Mouse (Mus musculus): ENCODE data around the gene Atp1a3. TPM values are rescaled to one million over a fixed set of nuclear protein-coding genes. Genes with fewer than 3 reads are reported as not detected.
"Not testable (repeated sequence)": the region's sequence is repeated elsewhere in the genome, so short reads cannot be mapped to it uniquely, and the experiment has no call there.

Atp1a3 gene
- polyA plus RNA-seq (2012; rRNA removed), result 0.38 and 0.50 TPM in 2 replicates
- 0.60 and 0.68 TPM in 2 replicates for polyA plus RNA-seq (2014; fragmentation: Nextera tagmentation; extraction: Ambion mirVana)

- DNase-seq (ENCODE audit: low read depth in 3 of 3, low spot score in 3 of 3), result no peak
- Histone ChIP-seq H3K9ac (replicated peaks) (no peak within 1 kb of the TSS), H3K9me3 (ENCODE audit: control insufficient read depth, low read length) (no peaks in the 10 kb centered on the region), H3K4me1 (replicated peaks; ENCODE audit: control insufficient read depth in 2 of 2, insufficient read depth in 2 of 2, low read length in 1 of 2) (no peaks in the 10 kb centered on the region), H3K27ac (no peak within 1 kb of the TSS), H3K4me2 (ENCODE audit: low read depth) (peak within 1 kb of the TSS; percentile 11; the same call in 1 of the 2 replicates), H3K27me3 (ENCODE audit: control insufficient read depth, insufficient read depth, low read length) (peaks cover 50% of the 10 kb centered on the region), H3K4me3 (ENCODE audit: insufficient read depth in 1 of 2, low read depth in 2 of 2, low read length in 2 of 2) (peak within 1 kb of the TSS in 1 of 2 experiments; percentile 27; a peak in 1 of 4 replicates), H3K36me3 (replicated peaks; ENCODE audit: control insufficient read depth, insufficient read depth, low read depth) (no peaks in the 10 kb centered on the region)
- TF ChIP-seq EP300 (IDR thresholded peaks at IDR 0.05; ENCODE audit: low read depth) (no peak), CTCF (IDR thresholded peaks at IDR 0.05; ENCODE audit: low read depth) (no peak)
- WGBS (ENCODE audit: insufficient replicate concordance), result 3% methylated on average over 48 of the region's 54 CpGs
- ATAC-seq (ENCODE audit: insufficient read depth), result no peak
Observed at GRCm38 (mm10) chr7:25005421-25006065, at the start of gene Atp1a3. Gene Atp1a3 (minus strand): TSS chr7:25005958.

- H3K27me3 ChIP-seq (ENCODE audit: control insufficient read depth, insufficient read depth, low read length), result no peaks in the 10 kb centered on the region
- no peak overlapping the region for H3K4me3 ChIP-seq (ENCODE audit: insufficient read depth in 1 of 2, low read depth in 2 of 2, low read length in 2 of 2)
- H3K36me3 ChIP-seq (replicated peaks; ENCODE audit: control insufficient read depth, insufficient read depth, low read depth), result no peaks in the 10 kb centered on the region
- H3K4me1 ChIP-seq (replicated peaks; ENCODE audit: control insufficient read depth in 2 of 2, insufficient read depth in 2 of 2, low read length in 1 of 2), result peaks cover 0 to 2% of the 10 kb centered on the region in 2 experiments; a peak in 2 of 4 replicates
- H3K27ac ChIP-seq, result no peak overlapping the region; the same call in 1 of the 2 replicates
- TF ChIP-seq EP300 (IDR thresholded peaks at IDR 0.05; ENCODE audit: low read depth) (no peak), CTCF (IDR thresholded peaks at IDR 0.05; ENCODE audit: low read depth) (no peak)
- H3K4me2 ChIP-seq (ENCODE audit: low read depth), result no peak overlapping the region
- DNase-seq (ENCODE audit: low read depth in 3 of 3, low spot score in 3 of 3) (no peak), ATAC-seq (ENCODE audit: insufficient read depth) (0 out of 2 replicates have a peak, but pooled peaks have one; percentile 37)
- 59% methylated on average over 3 of the region's 3 CpGs for WGBS (ENCODE audit: insufficient replicate concordance)
- H3K9ac ChIP-seq (replicated peaks), result no peak overlapping the region
- no peaks in the 10 kb centered on the region for H3K9me3 ChIP-seq (ENCODE audit: control insufficient read depth, low read length)
Observed at GRCm38 (mm10) chr7:25052587-25052986, 46.8 kb upstream of the Atp1a3 start.

GRCm38 (mm10) chr7:25049295-25049930 is 43.7 kb upstream of the Atp1a3 start:
- DNase-seq (ENCODE audit: low read depth in 3 of 3, low spot score in 3 of 3) (no peak), ATAC-seq (ENCODE audit: insufficient read depth) (no peak)
- no peaks in the 10 kb centered on the region for H3K9me3 ChIP-seq (ENCODE audit: control insufficient read depth, low read length)
- TF ChIP-seq CTCF (IDR thresholded peaks at IDR 0.05; ENCODE audit: low read depth) (no peak), EP300 (IDR thresholded peaks at IDR 0.05; ENCODE audit: low read depth) (no peak)
- H3K4me3 ChIP-seq (ENCODE audit: insufficient read depth in 1 of 2, low read depth in 2 of 2, low read length in 2 of 2), result no peak overlapping the region
- 68% methylated on average over 16 of the region's 16 CpGs for WGBS (ENCODE audit: insufficient replicate concordance)
- H3K4me2 ChIP-seq (ENCODE audit: low read depth), result no peak overlapping the region
- H3K4me1 ChIP-seq (replicated peaks; ENCODE audit: control insufficient read depth in 2 of 2, insufficient read depth in 2 of 2, low read length in 1 of 2), result peaks cover 0 to 2% of the 10 kb centered on the region in 2 experiments; a peak in 2 of 4 replicates
- no peak overlapping the region for H3K9ac ChIP-seq (replicated peaks)
- no peak overlapping the region for H3K27ac ChIP-seq
- H3K36me3 ChIP-seq (replicated peaks; ENCODE audit: control insufficient read depth, insufficient read depth, low read depth), result no peaks in the 10 kb centered on the region
- no peaks in the 10 kb centered on the region for H3K27me3 ChIP-seq (ENCODE audit: control insufficient read depth, insufficient read depth, low read length)

DNA sequence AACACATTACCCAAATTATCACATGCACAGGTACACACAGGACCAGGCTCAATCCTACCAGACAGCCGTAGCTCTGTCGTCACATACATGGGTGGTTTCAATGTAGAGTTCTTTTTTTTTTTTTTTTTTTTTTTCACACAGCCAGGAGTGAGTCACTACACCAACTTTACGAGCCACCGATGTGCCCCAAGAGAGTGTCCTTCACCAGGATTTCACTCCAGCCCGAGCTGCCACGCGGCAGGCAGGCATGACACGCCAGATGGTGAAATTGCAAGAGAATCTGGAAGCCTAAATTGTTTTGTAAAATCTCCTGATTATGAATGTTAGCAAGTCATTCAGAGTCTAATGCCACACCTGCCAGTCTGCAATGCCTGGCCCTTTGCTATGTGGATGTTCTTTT is 41.6 kb upstream of the Atp1a3 start:
- DNase-seq (ENCODE audit: low read depth in 3 of 3, low spot score in 3 of 3) (no peak), ATAC-seq (ENCODE audit: insufficient read depth) (no peak)
- Histone ChIP-seq H3K27ac (no peak overlapping the region), H3K4me2 (ENCODE audit: low read depth) (no peak overlapping the region), H3K9me3 (ENCODE audit: control insufficient read depth, low read length) (no peaks in the 10 kb centered on the region), H3K4me1 (replicated peaks; ENCODE audit: control insufficient read depth in 2 of 2, insufficient read depth in 2 of 2, low read length in 1 of 2) (no peaks in the 10 kb centered on the region; a peak in 1 of 4 replicates), H3K27me3 (ENCODE audit: control insufficient read depth, insufficient read depth, low read length) (no peaks in the 10 kb centered on the region), H3K9ac (replicated peaks) (no peak overlapping the region), H3K4me3 (ENCODE audit: insufficient read depth in 1 of 2, low read depth in 2 of 2, low read length in 2 of 2) (no peak overlapping the region), H3K36me3 (replicated peaks; ENCODE audit: control insufficient read depth, insufficient read depth, low read depth) (no peaks in the 10 kb centered on the region)
- no peak for TF ChIP-seq EP300 (IDR thresholded peaks at IDR 0.05; ENCODE audit: low read depth)
- no peak for TF ChIP-seq CTCF (IDR thresholded peaks at IDR 0.05; ENCODE audit: low read depth)
- WGBS (ENCODE audit: insufficient replicate concordance), result 83% methylated on average over 8 of the region's 8 CpGs

DNA sequence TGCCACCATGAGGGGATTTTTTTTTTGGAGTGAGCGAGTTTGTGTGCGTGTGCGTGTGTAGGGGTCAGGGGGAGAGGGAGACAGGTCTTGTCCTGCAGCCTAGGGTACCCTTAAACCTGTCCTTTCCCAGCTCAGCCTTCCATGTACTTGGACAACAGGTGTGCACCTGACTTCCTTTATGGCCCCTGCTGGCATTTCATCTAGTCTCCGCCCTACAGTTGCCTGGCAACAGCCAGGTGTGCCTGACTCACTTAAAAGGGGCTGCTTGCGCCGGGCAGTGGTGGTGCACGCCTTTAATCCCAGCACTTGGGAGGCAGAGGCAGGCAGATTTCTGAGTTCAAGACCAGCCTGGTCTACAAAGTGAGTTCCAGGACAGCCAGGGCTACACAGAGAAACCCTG is 38.8 kb upstream of the Atp1a3 start:
- WGBS (ENCODE audit: insufficient replicate concordance), result 76% methylated on average over 7 of the region's 7 CpGs
- H3K4me2 ChIP-seq (ENCODE audit: low read depth); H3K9ac ChIP-seq (replicated peaks); DNase-seq (ENCODE audit: low read depth in 3 of 3, low spot score in 3 of 3); H3K27me3 ChIP-seq (ENCODE audit: control insufficient read depth, insufficient read depth, low read length); H3K36me3 ChIP-seq (replicated peaks; ENCODE audit: control insufficient read depth, insufficient read depth, low read depth); H3K27ac ChIP-seq; H3K9me3 ChIP-seq (ENCODE audit: control insufficient read depth, low read length); ATAC-seq (ENCODE audit: insufficient read depth); H3K4me3 ChIP-seq (ENCODE audit: insufficient read depth in 1 of 2, low read depth in 2 of 2, low read length in 2 of 2); H3K4me1 ChIP-seq (replicated peaks; ENCODE audit: control insufficient read depth in 2 of 2, insufficient read depth in 2 of 2, low read length in 1 of 2): not testable (repeated sequence)
